Mouse (Mus musculus) heart, embryonic 16.5 days (tissue): ENCODE results near the gene Map2k1. TPM values are rescaled to one million over a fixed set of nuclear protein-coding genes. Genes with fewer than 3 reads are reported as not detected.

Experiments
- microRNA-seq: library from miRNA; unstranded; fragments of <30 nt; microRNA quantifications from one replicate; pipeline ENCODE4, GENCODE M21; 2017
- polyA plus RNA-seq: library from polyadenylated mRNA; unstranded; fragments of >200 nt; fragmentation: Nextera tagmentation; extraction: Ambion mirVana; gene quantifications from 2 replicates; pipeline ENCODE4 v1.2.1, GENCODE M21; 2015

Map2k1 gene
- polyA plus RNA-seq, 1 experiment from 2014 or later, result 98.1 TPM

Small RNA genes within 50 kb of the gene (microRNA-seq; reads per million reads assigned to microRNA genes)
- gene Gm24106, result not detected

Other genes starting within 250 kb of the Map2k1 start
- 12.8 and 13.7 TPM in 2 replicates for gene Smad6, start 231.6 kb downstream of the Map2k1 start, polyA plus RNA-seq
- gene Lctl, start 136.5 kb downstream of the Map2k1 start, polyA plus RNA-seq, result not detected in 2 replicates
- 17.2 and 18.3 TPM in 2 replicates for gene Zwilch, start 80.5 kb downstream of the Map2k1 start, polyA plus RNA-seq
- 681 and 801 TPM in 2 replicates for gene Rpl4, start 80.3 kb downstream of the Map2k1 start, polyA plus RNA-seq
- 30.5 TPM in 2 replicates for gene Snapc5, start 74.4 kb downstream of the Map2k1 start, polyA plus RNA-seq
- gene Uchl4, start 18.4 kb downstream of the Map2k1 start, polyA plus RNA-seq, result 2.1 and 3.4 TPM in 2 replicates
- gene Tipin, start 27.9 kb upstream of the Map2k1 start, polyA plus RNA-seq, result 101 and 110 TPM in 2 replicates
- 19.6 and 21.2 TPM in 2 replicates for gene Dis3l, start 87.7 kb upstream of the Map2k1 start, polyA plus RNA-seq
- 0.58 and 0.59 TPM in 2 replicates for gene Megf11, start 132.0 kb upstream of the Map2k1 start, polyA plus RNA-seq